Mouse (Mus musculus) ES-E14 (cell line): ENCODE data around the gene Hagh. TPM values are rescaled to one million over a fixed set of nuclear protein-coding genes. Genes with fewer than 3 reads are reported as not detected.

Experiments used
- DNase-seq: peaks from one replicate; pipeline ENCODE4 v3.0.0-alpha.2; 2013; ENCODE audit warnings: low read depth, low spot score
- H3K27ac ChIP-seq: 2 replicates; pipeline ENCODE4 v1.5.1; 2012; ENCODE audit warnings: low read depth, mild to moderate bottlenecking, low read length, moderate library complexity, mixed read lengths; ENCODE audit not compliant: poor library complexity, insufficient read depth, severe bottlenecking
- H3K36me3 ChIP-seq: 2 replicates; pipeline ENCODE4 v1.6.1; 2012; ENCODE audit warnings: mild to moderate bottlenecking, low read length, moderate library complexity, mixed read lengths; ENCODE audit not compliant: control insufficient read depth, poor library complexity, insufficient read depth, severe bottlenecking
- H3K4me1 ChIP-seq, 2 experiments: fragments of 150-350 bp in 1 of 2; sonication (generic) in 1 of 2; 2 replicates each; pipeline ENCODE4 v1.6.1; 2012; ENCODE audit warnings: low read length in 2 of 2, mild to moderate bottlenecking in 1 of 2, mixed read lengths in 1 of 2; ENCODE audit not compliant: control insufficient read depth in 2 of 2, insufficient read depth in 2 of 2, poor library complexity in 1 of 2
- H3K4me3 ChIP-seq, 2 experiments: fragments of 150-350 bp in 1 of 2; sonication (generic) in 1 of 2; 2 replicates each; pipeline ENCODE4 v1.5.1; 2012; ENCODE audit warnings: low read length in 2 of 2, low read depth in 1 of 2, mild to moderate bottlenecking in 1 of 2, mixed read lengths in 1 of 2; ENCODE audit not compliant: insufficient read depth in 1 of 2, poor library complexity in 1 of 2, severe bottlenecking in 1 of 2
- H3K9ac ChIP-seq: 2 replicates; pipeline ENCODE4 v1.6.1; 2012; ENCODE audit warnings: low read depth, mild to moderate bottlenecking, low read length, mixed read lengths; ENCODE audit not compliant: poor library complexity, insufficient read depth, severe bottlenecking
- H3K9me3 ChIP-seq: fragments of 150-350 bp; sonication (generic); 2 replicates; pipeline ENCODE4 v1.6.1; 2012; ENCODE audit warnings: low read depth, mild to moderate bottlenecking, low read length; ENCODE audit not compliant: control insufficient read depth, insufficient read depth
- CHD2 ChIP-seq: IDR thresholded peaks from 2 replicates; pipeline ENCODE4 v1.6.1; 2014; ENCODE audit warnings: mild to moderate bottlenecking, low read depth, low read length, inconsistent platforms
- HCFC1 ChIP-seq: IDR thresholded peaks from 2 replicates; pipeline ENCODE4 v1.6.1; 2012; ENCODE audit warnings: low read length, inconsistent platforms, borderline replicate concordance; ENCODE audit not compliant: insufficient read depth
- MAFK ChIP-seq: IDR thresholded peaks from 2 replicates; pipeline ENCODE4 v1.6.1; 2014; ENCODE audit warnings: mild to moderate bottlenecking, low read depth, low read length, inconsistent platforms; ENCODE audit not compliant: insufficient read depth
- ZC3H11A ChIP-seq: IDR thresholded peaks from 2 replicates; pipeline ENCODE4 v1.6.1; 2012; ENCODE audit warnings: low read depth, mild to moderate bottlenecking, inconsistent platforms, low read length, borderline replicate concordance
- ZNF384 ChIP-seq: IDR thresholded peaks from 2 replicates; pipeline ENCODE4 v1.6.1; 2012; ENCODE audit warnings: low read depth, low read length, inconsistent platforms
- in situ Hi-C, 2 experiments: fragments of 600-800 bp; cut with MboI; formaldehyde crosslinking; loops; one replicate each; pipeline ENCODE4 v1.15.1; 2025; ENCODE audit warnings: low sequenced_read_pairs in 2 of 2, inconsistent platforms in 1 of 2; ENCODE audit not compliant: unreplicated experiment in 2 of 2
- total RNA-seq: library from RNA; depleted of rRNA; stranded (reverse); fragments of 300-350 nt; gene quantifications from 2 replicates; pipeline ENCODE4 v1.2.3, GENCODE M21; 2012

The Hagh gene
- total RNA-seq, 1 experiment = 37.3 TPM

- no peak overlapping the region; the same call in 1 of the 2 replicates for H3K9ac ChIP-seq
- H3K9me3 ChIP-seq = no peaks in the 10 kb centered on the region
- in situ Hi-C loops = no loop called here
- peak overlapping the region; percentile 69; the same call in 1 of the 2 replicates for H3K27ac ChIP-seq
- peaks cover 8 to 19% of the 10 kb centered on the region in 2 experiments; a peak in 3 of 4 replicates for H3K4me1 ChIP-seq
- TF ChIP-seq HCFC1 (no peak), CHD2 (peak; percentile 78), ZNF384 (no peak), ZC3H11A (no peak), MAFK (no peak)
- H3K4me3 ChIP-seq = 0 out of 4 replicates have a peak overlapping the region, but pooled peaks of 1 of the 2 experiments have one; percentile 0
- DNase-seq = no peak
- no peaks in the 10 kb centered on the region for H3K36me3 ChIP-seq
These were observed 33.9 kb downstream of the Hagh start for GRCm38 (mm10) chr17:24873695-24874404.

GRCm38 (mm10) chr17:24874405-24874745 is 34.4 kb downstream of the Hagh start:
- Histone ChIP-seq H3K27ac (peak overlapping the region; percentile 69; the same call in 1 of the 2 replicates), H3K4me1 (peaks cover 8 to 21% of the 10 kb centered on the region in 2 experiments; a peak in 3 of 4 replicates), H3K9ac (no peak overlapping the region), H3K4me3 (no peak overlapping the region), H3K36me3 (no peaks in the 10 kb centered on the region), H3K9me3 (no peaks in the 10 kb centered on the region)
- no peak for DNase-seq
- TF ChIP-seq ZNF384 (no peak), MAFK (no peak), ZC3H11A (no peak), CHD2 (no peak), HCFC1 (no peak)
- in situ Hi-C loops = no loop called here

- Histone ChIP-seq H3K9ac (no peak overlapping the region), H3K4me3 (no peak overlapping the region), H3K4me1 (peaks cover 8 to 21% of the 10 kb centered on the region in 2 experiments; a peak in 3 of 4 replicates), H3K36me3 (no peaks in the 10 kb centered on the region), H3K27ac (peak overlapping the region; percentile 33; the same call in 1 of the 2 replicates), H3K9me3 (no peaks in the 10 kb centered on the region)
- in situ Hi-C loops = no loop called here
- no peak for DNase-seq
- TF ChIP-seq MAFK = no peak
- no peak for TF ChIP-seq ZNF384
- no peak for TF ChIP-seq ZC3H11A
- TF ChIP-seq HCFC1 = no peak
- no peak for TF ChIP-seq CHD2
These were observed 35.0 kb downstream of the Hagh start for GRCm38 (mm10) chr17:24874989-24875388.

GRCm38 (mm10) chr17:24877336-24878116 is 37.6 kb downstream of the Hagh start:
- TF ChIP-seq ZNF384 = no peak
- TF ChIP-seq HCFC1 = no peak
- TF ChIP-seq CHD2 = no peak
- TF ChIP-seq ZC3H11A = no peak
- TF ChIP-seq MAFK = no peak
- DNase-seq = no peak
- Histone ChIP-seq H3K9me3 (no peaks in the 10 kb centered on the region), H3K4me1 (peaks cover 5 to 26% of the 10 kb centered on the region in 2 experiments; a peak in 2 of 4 replicates), H3K36me3 (peaks cover under 1% of the 10 kb centered on the region; the same call in 1 of the 2 replicates), H3K9ac (peak overlapping the region; percentile 67), H3K4me3 (peak overlapping the region; percentile 16 to 33), H3K27ac (peak overlapping the region; percentile 49; the same call in 1 of the 2 replicates)
- in situ Hi-C loops = no loop called here
